Mouse (Mus musculus) testis, adult 2 months (tissue): ENCODE data around the gene Gng12.

Experiments used
- CTCF ChIP-seq: fragments of 200-500 bp; IDR thresholded peaks from 2 replicates; pipeline ENCODE4 v1.5.1; 2012; ENCODE audit warnings: low read depth, mild to moderate bottlenecking, inconsistent platforms, low read length, moderate library complexity; ENCODE audit not compliant: control insufficient read depth, insufficient read depth, insufficient replicate concordance
- POLR2A ChIP-seq: fragments of 200-500 bp; IDR thresholded peaks from 2 replicates; pipeline ENCODE4 v1.6.1; 2012; ENCODE audit warnings: low read depth, mild to moderate bottlenecking, inconsistent platforms, low read length, moderate library complexity; ENCODE audit not compliant: control insufficient read depth

GRCm38 (mm10) chr6:66988363-66988762 lies 92.2 kb downstream of the Gng12 start:
- TF ChIP-seq CTCF (no peak), POLR2A (no peak)
